Mouse (Mus musculus) megakaryocyte, adult 5-6 weeks (primary cell): Measurements from ENCODE around the gene Tbx2. TPM values are rescaled to one million over a fixed set of nuclear protein-coding genes. Genes with fewer than 3 reads are reported as not detected.

Experiments
- ATAC-seq: 2 replicates; pipeline ENCODE4 v1.8.0; 2016; ENCODE audit warnings: mild to moderate bottlenecking, inconsistent platforms; ENCODE audit not compliant: poor library complexity, severe bottlenecking
- total RNA-seq, 2 experiments: library from RNA; stranded (forward) in 1 of 2; stranded (reverse) in 1 of 2; fragments of 153-499, 151-499 nt in 1 of 2; fragments of 221-1000, 200-1000 nt in 1 of 2; gene quantifications; 2 replicates each; pipeline versions ENCODE4 v1.2.3 to v1.2.4; 2015 to 2017

Gene Tbx2
- total RNA-seq (2015) = 0.04 TPM in 1 of 2 replicates, not detected in the other
- 0.04 TPM in 1 of 2 replicates, not detected in the other for total RNA-seq (2017)

DNA sequence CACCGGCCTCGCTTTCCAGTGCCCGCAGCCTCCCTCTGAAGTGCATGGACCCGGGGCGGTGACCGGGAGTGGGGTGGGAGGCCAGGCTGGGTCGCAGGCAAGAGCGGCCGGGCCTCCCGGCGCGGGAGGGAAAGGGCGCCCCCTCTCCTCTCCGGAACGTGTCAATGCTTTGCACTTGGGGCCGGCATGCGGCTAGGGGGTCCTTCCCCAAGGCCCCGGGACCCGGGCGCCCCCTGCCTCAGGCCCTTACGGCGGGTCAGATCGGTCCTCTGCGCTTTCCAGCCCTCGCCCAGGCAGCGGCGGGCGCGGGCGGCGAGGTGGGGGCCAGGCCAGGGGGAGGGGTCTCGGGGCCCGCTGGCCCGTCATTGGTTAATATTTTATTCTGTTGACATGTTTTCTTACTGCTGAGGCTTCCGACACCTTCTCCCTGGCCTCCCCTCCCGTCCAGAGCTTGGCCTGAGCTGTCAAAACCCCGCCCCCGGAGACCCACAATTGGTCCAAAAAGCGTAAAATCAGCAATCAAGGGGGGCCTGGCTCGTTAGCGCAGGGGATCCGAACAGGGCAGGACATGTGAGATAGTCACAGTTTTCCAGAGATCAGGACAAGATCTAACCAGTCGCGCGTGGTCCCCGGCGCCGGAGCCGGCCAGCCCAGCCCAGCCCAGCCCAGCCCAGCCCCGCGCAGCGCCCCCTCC is at the start of gene Tbx2:
Tbx2 (plus strand) TSS at position 321 of the 694 bp plus-strand sequence.
- ATAC-seq = no peak

DNA sequence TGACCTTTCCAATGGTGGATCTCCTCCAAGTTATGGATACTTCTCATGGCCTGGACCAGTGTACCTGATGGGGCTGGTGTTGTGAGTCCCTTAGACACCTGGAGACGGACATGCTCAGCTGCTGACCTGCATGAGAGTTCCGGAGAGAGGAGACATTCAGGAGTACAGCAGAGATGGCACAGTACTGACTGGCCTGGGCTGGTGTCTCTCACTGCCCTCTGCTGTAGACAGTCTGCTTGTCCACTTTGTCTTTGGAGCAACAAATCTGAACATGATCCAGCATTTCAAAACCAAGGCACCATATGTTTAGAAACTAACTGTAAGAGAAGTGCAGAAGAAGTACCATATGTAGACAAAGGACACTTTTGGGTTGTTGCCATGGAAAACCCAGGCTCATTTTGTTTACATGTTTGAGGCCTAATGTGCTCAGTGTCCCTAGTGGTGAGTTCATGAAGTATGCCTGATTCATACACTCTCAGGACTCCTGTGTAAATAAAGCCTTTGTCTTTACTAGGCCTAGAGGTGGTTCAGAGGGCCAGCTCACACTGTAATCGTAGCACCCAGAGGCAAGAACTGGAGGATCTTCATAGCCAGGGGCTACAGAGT is 46.1 kb upstream of the Tbx2 start:
- ATAC-seq = no peak

DNA sequence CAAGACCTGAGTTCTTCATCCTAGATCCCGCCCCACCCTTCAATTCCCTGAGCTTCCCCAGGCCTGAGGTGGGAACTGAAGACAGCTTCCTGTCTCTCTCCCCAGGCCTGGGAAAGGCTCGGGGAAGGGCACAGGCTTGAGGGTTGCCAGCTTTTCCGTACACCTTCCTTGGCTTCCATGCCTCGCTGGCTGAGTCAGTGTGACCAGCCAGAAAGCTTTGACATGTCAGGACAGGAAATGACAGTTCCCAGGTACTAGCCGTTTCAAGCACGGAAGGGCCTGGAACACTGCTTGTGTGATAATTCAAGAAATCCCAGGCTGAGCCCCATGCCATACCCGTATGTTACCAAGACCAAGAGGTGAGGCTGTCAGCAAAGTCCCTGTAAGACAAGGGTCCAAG is 42.6 kb upstream of the Tbx2 start:
- ATAC-seq = no peak

DNA sequence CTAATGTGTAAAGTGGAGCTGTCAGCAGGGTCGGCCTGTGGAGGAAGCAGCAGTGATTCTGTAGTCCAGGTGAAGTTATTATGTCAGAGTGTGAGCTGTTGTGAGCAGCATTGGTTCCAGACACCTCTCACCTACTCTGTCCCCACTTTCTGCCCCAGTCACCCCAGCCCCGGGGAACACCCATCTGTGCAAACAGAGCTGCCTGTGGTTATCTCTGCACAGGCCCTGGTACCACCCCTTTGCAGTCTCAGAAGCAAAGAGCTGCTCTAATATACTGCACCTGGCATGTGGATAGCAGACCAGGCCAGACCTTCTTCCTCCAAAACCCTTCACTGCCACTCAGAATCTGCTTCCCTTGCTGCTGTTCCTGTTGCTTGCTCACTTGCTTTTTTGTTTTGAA is 42.1 kb upstream of the Tbx2 start:
- ATAC-seq = no peak

DNA sequence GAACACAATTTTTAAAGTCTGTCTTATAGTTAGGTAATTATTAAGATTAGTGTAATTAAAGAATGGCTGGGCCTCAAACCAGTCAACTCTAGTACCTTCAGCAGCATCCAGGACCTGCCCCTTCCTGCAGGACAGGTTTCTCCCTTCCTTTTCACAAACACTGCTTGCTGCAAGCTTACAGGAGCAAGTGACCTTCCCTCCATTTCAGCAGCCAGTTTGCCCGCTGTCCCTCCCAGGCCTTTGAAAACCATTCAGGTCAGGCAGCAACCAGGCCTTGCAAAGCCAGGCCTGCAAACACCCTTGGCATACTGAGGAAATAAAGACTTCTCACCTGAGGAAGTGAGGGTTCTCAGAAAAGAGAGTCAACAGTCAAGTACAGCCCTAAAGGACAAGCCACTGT is 41.1 kb upstream of the Tbx2 start:
- no peak for ATAC-seq

DNA sequence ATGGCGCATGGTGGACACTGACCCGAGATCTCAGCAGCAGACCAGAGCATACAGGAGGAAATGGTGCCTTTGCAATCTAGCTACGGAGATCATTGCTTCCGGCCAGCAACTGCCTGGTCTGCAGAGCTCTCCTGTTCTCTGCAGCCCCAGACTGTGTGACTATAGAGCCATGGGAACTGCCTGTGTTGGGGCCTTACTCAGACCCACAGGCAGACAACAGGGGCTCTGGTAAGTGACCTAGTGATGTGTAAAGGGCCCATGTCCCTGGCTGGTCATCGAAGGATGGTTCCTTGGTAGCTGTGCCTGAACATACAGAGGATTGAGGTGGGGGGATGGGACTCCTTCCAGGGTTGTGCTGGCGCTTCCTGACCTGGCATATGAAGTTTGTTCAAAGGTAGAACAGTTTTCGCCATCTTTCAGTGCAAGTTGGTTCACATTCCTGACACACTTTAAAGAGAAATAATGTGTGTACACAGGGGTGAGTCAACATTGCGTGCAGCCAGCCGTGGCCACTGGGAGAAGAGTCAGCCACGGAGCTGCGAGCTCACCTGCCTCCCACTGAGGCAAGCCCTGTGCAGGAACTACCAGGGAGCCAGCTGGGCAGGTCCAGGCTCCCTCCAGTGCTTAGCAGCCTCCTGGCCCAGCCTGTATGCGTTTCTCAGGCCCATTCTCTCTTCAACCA is 39.7 kb upstream of the Tbx2 start:
- peak; percentile 51 for ATAC-seq

DNA sequence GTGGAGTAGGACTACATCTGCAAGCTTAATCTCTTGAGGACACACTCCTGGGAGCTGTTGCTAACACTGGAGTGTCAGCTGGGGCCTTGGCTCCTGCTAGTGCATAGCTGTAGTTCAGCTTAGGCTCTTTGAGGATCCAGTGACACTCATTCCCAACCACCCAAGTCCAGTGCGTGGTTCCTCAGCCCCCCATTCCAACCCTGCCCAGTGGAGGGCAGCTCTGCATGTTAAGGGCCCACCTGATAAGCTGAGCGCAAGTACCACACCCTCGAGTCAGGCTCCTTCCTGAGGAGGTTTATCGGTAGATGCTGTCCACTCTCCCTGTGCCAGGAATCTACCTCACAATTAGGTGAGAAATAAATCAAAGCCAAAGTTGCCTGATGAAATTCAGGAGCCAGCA is 32.9 kb upstream of the Tbx2 start:
- ATAC-seq = no peak

DNA sequence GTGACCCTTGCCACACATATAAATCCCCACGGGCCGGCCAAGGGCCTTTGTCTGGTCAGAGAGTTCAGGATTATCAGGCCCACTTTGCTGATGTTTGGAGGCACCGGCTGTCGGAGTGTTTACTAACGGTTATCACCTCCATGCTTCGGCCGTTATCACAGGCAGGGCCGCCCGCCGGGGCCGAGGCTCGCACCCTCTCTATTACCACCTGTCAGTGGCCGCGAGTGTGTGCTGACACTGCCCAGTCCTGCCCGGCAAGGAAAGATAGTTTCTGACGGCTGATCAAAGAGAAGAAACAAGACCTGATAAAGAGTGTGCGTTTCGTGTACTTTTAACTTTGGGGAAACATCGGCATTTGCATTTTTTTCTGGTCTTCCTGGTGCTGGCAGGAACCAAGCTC is 32.5 kb upstream of the Tbx2 start:
- ATAC-seq = no peak

DNA sequence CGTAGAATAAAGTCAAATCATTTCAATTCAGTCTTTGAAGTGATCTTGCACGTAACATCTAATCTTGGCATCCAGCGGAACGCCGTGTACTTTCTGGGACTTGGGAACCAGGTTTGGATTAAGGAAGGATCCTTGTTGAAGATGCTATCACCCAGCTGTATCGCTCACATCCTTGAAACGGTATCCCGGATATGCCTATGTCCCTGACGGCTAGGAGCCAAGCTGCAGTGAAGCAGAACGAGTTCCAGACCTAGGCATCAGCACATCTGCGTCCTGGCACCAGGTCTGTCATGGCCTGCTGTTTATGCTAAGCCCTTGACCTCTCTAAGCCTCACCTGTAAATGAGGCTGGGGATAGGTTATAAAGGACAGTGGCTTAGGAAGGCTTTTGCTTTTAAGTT is 32.0 kb upstream of the Tbx2 start:
- ATAC-seq = no peak

DNA sequence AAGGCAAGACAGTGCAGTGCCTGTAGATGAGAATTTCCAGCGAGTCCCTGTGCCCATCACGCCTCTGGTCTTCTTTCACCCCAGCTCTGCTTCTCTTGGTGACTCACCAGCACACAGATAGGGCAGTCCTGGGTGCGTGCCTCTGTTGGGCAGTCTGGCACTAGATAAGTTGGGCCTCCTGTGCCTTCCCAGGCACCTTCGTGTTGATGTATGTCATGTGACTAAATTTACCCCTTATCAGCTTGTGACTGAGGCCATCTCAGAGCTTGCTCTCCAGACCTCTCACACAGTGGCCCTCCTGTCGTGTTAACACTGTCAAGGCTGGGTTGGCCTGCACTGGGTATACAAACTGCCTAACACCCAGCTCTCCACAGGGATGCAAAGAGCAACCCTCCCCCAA is 28.3 kb upstream of the Tbx2 start:
- peak; percentile 33 for ATAC-seq

DNA sequence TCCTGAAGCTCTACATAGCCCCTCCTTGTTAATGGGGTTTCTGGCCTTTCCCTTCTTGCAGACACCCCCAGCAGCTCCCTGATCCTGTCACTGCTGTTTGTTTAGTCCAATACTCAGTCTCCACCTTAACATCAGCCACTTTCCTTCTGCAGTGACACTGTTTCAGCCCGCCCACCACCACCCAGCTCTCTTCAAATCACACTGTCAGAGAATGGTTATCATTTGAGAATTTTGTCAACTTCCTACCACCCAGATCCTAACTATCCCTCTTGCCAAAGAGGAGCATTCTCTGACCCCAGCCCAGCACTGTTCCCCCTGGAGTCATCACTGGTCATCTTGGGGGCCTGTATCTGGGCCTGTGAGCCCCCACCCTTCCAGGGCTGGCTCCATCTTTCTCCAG is 26.6 kb upstream of the Tbx2 start:
- ATAC-seq = no peak

DNA sequence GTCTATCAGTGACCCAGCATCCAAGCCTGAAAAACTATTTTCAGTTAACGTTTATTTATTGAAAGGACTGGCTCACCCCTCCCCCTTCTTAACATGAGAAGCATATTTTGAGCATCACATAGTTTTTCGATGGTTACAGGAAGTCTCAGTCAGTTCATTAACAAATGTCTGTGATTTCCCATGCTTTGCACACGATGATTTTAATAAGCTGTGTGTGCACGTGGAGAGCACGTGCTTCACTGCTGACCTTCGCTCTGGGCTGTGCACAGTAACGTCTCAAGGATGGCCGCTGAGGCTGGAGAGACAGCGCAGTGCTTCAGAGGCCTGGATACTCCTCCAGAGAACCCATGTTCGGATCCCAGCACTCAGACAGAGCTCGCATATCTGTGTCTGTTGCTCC is 25.0 kb upstream of the Tbx2 start:
- no peak for ATAC-seq

DNA sequence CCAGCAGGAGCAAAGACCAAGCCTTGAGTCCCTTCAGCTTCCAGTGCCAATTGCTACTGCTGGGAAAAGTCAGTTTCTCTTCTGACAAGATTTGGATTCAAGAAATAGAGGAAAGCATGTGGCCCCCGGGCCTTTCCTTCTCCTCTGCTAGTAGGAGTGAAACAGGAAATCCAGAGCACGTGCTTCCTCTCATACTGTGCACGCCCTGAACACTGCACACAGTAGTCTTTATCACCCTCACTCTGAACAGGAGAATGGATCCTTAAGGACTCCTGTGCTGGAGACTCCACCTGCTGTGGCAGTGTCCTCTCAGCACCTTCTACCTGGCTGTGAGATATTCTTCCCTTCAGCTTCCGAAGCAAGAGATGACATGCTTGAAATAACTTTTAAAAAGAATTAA is 21.1 kb upstream of the Tbx2 start:
- peak; percentile 59 for ATAC-seq

DNA sequence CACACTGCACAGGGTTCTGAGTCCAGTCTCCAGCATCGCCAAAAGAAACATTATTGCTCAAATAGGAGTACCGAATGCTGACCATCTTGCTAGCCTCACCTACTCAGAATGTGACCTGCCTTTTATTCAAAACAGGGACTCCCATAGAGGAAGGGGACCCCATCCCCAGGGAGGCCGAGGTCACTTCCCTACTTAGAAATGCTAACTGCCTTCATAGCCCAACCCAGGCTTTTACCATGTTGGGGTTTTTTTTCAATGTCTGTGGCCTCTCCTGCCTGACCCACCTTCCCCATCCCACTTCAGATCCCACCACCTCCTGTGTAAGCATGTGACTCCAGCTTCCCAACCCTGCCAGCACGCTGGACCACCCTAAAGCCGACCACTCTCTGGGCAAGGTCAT is 20.7 kb upstream of the Tbx2 start:
- ATAC-seq = no peak

DNA sequence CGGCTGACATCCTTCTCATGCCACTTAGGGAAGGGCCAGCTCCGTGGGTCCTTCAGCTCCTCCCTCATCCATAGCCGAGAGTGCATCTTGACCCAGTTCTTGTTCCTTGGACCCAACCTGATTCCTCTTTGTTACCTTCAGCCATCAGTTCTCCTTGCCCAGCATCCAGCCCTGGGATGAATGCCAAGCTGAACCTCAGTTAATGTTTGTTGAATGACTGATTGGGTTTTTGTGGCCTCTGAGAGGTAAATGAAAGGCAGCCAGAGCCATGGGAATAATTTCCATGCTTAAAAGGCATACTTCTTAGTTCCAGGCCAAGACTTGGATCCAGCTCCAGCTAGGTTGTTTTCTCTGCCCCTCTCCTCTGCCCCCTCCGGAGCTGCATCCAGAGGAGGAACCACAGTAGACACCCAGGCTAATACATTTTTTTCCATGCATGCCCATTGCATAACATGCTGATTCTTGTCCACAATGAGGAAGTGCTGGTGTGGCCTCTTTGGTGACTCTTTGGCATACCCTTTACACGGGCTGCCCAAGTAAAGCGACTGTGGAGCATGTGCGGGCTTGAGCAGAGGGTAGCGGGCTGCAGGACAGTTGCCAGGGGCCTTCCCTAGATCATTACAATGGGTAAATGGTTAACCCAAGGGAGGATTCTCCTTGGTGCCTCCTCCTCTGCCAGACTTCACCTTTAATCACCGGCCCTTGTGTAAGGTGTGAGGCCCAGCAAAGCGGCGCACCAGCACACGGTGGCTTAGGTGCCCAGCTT is 20.0 kb upstream of the Tbx2 start:
- ATAC-seq = peak; percentile 90

DNA sequence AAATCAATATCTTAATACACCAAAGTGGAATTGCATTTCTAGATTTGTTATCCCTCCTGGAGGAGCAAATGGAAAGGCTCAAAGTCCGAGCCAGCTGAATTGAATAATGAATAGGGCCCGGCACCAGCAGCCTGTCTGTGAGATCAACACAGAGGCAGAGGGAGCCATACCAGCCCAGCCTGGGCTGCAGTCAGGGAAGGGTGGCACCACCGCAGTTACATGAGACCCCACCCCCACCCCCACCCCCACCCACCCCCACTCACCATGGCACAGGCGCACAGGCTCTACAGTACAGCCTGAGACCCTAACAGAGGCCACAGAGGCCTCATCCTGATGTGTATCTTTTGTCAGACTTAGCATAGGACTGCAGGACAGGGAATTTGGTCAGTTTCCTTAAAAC is 17.7 kb upstream of the Tbx2 start:
- ATAC-seq = no peak

DNA sequence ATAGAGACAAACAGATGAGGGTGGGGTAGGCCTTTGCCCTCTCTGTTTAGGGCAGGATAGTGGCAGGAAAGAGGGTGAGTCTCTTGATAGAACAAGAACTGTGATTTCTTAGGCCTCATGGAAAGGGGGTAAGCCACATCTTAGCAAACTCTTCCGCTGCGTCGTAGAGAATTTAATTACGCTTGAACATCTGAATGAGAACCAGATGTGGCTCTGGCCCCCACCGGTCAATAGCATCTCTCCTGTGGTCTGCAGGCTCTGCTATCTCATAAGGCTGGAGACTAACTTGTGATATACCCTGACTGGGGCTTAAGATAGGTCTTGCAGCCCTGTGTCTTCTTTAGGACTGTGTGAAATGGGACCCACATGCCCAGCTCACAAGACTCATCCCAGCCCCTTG is 15.9 kb upstream of the Tbx2 start:
- no peak for ATAC-seq

DNA sequence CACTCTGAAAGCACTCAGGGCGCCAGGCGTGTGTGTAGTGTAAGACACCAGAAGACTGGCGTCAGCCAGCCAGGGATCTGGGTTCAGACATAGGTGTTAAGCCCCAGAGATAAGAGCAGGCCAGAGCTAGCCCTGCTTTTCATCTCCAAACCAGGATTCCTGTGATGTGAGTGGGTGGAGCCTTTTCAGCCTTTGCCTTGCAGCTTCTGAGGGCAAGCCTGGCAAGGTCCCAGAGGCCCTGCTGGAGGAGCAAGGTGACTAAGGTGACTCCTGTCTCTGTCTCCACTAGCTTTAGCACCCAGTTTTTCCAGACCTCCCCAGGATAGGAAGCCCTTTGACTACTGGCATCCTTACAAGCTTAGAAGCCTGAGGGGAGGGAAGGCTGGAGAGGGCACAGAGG is 13.9 kb upstream of the Tbx2 start:
- ATAC-seq = no peak

DNA sequence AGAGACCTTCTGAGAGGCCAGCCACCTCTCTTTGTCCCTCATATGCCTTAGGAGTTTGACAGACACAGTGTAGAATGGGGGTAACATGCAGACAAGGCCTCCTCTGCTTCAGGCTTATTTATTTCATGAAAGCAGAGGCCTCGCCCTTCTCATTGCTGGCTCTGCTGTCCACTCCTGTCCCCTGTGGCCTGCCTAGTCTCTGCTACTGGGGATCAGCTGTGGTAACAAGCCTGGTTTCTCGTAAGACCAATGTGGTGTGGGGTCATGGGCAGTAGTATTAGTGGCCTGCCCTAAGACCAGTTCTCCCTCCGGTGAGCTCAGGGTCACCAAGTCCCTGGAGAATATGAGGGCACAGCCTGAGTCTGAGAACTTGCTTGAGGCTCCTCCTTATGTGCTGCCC is 11.4 kb upstream of the Tbx2 start:
- no peak for ATAC-seq

DNA sequence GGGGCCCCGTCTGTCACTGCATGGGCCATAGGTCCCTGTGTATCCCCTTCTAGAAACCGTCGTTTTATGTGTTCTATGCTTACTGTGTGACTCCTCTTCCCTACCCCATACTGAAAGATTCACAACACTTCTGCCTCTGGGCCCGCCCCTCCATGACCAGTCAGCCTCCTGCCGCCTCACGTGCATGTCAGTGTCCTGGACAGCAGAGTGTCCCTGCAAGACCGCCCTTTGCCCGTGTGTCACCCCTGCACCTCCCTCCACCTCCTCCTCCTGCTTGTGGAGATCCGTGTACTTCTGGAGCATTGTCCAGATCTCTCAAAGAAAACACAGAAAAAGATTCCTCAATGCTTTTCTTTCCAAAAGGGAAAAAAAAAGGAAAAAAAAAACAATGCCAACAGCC is 10.7 kb upstream of the Tbx2 start:
- ATAC-seq = no peak

DNA sequence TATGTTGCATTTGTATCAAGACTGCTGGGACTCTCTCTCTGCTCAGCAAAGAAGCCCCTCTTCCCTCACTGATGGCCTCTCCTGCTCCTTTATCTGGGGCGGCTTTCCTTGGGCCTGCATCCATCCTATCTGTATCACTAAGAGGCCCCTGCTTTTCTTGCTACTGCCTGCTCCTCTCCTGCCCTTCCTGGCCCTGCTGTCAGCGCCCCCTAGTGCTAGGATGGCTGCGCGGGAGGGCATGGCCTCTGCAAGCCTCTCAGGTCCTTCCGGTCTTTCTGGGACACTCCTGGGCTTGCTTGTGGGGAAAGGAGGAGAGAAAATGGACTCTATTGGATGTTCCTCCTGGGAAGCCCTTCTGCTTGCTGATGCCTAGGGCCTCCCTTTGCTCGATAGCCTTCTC is 9.2 kb upstream of the Tbx2 start:
- peak; percentile 95 for ATAC-seq

DNA sequence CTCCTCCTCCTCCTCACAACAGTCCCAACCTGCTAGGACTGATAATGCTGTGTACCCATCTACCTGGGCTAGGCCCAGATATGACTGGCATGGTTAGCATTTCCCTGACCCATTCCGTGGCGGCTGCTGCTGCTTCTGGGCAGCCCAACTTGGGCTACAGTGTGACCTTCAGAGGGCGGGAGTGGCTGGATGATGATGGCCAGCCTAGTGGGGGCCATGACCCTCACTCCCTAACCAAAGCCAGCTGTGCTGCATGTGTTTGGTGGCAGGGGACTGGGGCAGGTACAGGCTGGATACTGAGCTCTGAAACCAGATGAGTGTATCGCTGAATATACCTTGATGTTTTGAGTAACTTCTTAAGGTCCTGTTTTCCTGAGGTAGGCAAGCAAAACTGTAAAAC is 8.6 kb upstream of the Tbx2 start:
- no peak for ATAC-seq
